Mouse (Mus musculus) left cerebral cortex, postnatal 25 days (tissue): ENCODE data around the gene Mcrip2. TPM values are rescaled to one million over a fixed set of nuclear protein-coding genes. Genes with fewer than 3 reads are reported as not detected.

Source experiments
- DNase-seq, 2 experiments: peaks; one replicate each; pipeline ENCODE4 v3.0.0; 2022; ENCODE audit warnings: low spot score in 2 of 2, mixed read lengths in 1 of 2
- intact Hi-C: fragments of 180-260 bp; cut with DNase I; formaldehyde crosslinking; loops from one replicate; pipeline ENCODE4 v1.15.1; 2025
- total RNA-seq, 2 experiments: library from RNA; stranded (reverse); gene quantifications; 2 replicates each; pipeline ENCODE4 v1.2.3; 2021

The Mcrip2 gene
- total RNA-seq, 2 experiments from 2014 or later = 21.1 to 22.2 TPM

DNA sequence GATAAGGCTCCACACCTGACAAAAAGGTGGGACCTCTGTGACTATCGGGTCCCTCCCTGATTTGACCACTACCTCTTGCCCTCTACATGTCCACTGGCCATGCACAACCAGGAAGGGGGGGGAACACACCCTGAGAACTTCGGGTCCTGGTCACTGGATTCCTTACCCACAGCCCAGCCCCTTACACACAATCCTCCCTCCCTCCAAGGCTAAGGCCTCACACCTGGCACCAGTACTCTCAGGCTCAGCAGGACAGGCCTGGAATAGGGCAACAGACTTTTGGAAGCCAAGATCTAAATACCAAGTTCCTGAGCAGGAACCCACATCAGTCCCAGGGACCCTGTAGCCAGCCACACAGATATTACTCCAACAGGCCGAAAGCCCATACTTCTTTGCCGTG lies 29.7 kb downstream of the Mcrip2 start:
- intact Hi-C loops = no loop called here

GRCm38 (mm10) chr17:25837533-25837932 lies 31.0 kb downstream of the Mcrip2 start:
- DNase-seq = peak; percentile 26 to 52
- intact Hi-C loops = no loop called here

More for the DNA sequence above, 29.7 kb downstream of the Mcrip2 start:
- no peak for DNase-seq

- intact Hi-C loops = no loop called here
- DNase-seq = peak; percentile 87 to 94
Observed at GRCm38 (mm10) chr17:25837076-25837410, 31.5 kb downstream of the Mcrip2 start, which contains the start of gene Rhbdl1. Gene Rhbdl1, minus strand, starts transcription at chr17:25837295.

- DNase-seq = no peak
- intact Hi-C loops = no loop called here
Observed at GRCm38 (mm10) chr17:25836397-25837075, 32.0 kb downstream of the Mcrip2 start.

DNA sequence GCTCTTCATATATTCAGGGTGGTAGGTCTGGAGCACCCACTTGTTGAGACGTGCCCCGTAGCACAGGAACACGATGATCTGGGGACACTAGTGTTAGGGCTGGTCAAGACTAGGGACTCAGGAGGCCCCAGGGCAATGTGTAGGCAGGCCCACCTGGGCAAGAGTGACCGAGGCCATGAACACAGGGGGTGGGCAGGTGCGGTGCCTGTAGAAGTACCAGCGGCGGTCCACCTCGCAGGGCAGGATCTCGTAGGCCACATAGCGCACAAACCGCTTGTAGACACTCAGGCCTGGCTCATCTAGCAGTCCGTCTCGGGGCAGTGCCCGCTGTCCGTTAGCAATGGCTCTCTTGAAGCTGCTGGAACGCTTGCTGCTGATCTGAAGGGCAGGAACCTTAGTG lies 32.7 kb downstream of the Mcrip2 start:
- no peak for DNase-seq
- intact Hi-C loops = no loop called here

DNA sequence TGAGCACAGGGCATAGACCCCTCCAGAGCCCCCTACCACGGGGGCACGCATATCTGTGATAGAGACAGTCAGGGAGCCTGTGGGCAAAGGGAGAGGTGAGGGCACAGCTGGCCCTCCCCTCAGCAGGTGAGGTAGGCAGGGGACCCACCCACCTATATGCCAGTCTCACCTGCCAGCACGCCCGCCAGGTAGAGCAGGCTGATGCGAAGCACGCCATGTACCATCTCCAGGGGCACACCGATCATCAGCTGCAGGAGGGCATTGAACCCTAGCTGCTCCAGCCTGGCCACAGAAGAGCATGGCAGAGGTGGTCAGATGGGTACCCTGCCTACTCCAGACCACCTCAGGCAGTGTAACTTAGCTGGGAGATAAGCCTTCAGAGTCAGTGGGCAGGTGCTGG lies 33.3 kb downstream of the Mcrip2 start:
- no peak for DNase-seq

DNA sequence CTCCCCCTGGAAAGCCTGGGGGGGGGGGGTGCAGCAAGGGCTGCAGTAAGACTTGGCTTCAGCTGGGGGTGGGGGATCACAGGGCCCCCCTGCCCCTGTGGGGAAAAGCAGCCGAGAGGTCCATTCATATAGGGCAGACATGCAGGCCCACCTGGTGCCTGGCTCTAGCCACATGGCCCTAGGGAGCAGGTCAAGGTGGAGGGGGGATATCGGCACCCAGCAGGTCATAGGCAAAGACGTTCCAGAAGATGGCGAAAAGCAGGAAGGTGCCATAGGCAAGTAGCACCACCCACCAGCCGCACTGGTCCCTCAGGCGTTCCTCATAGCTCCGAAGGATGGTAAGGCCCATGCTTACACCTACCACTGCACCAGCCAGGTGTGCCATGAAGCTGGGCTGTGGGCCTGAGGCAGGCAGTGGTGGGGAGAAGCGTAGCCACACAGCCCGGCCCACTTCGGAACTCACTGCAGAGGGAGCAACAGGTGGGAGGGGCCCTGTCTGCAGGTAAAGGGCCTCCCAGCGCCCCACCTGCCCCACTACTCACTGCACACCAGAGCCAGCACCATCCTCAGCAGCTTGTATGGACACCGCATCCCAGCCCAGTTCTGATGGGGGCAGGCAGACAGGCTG lies 33.9 kb downstream of the Mcrip2 start:
- DNase-seq = no peak
- intact Hi-C loops = no loop called here

More for the DNA sequence above, 33.3 kb downstream of the Mcrip2 start:
- intact Hi-C loops = no loop called here

- intact Hi-C loops = no loop called here
- no peak for DNase-seq
Observed at GRCm38 (mm10) chr17:25833961-25834594, 34.5 kb downstream of the Mcrip2 start.

DNA sequence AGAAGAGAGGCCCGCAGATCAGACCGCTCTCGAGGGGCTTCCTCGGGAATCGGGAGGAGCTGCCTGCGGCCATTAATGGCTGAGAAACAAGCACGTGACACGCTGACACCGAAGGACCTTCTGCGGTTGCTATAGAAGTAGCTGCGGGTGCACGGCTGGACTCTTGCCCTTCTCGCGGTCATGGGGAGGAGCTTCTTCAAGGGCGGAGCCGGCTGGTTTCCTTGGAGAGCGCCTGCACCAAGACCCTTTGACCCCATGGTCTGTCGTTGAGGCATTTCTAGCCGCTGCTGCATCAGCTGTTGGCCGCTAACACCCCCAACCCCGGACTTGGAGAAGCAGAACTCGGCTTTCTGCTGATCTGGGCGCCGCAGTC lies 35.3 kb downstream of the Mcrip2 start, which contains the start of gene Stub1:
Stub1 (minus strand) TSS at position 114 of the 373 bp plus-strand sequence.
- peak; percentile 85 to 90 for DNase-seq
- intact Hi-C loops = no loop called here

DNA sequence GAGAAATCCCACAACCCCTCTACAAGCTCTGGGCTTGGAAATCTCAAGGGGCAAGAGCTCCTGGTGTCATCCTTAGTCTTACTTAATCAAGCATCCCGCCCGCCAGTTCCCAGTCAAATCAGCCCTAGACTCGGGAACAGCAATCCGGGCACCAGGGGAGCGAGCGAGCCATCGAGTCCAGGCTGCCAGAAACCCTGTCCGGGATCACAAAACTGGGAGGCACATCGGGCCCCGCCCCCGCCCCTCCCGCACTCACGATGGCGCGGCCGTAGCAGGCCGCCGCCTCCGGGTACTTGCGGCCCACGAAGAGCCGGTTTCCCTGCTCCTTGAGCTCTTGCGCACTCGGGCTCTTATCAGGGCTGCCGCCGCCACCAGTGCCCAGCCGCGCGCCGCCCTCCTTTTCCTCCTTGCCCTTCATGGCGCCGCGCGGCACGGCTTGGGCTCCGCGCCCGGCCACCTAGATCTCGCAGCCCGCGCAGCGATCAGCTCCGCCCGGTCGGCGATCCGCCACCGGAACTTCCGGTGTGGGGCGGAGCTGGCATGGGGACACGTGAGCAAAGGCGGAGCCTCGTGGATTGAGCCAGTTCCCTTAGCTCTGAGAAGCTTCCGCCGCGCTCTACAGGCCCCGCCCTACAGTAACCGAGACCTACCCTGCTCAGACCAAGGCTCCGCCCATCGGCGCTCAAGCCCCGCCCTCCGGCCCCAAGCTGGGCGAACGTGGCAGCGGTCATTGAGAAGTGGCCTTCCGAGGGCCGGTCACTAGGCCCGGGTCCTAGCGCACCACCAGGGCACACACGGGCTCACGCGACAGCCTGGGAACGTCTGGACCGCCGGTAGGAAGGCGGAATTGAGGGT lies 35.9 kb downstream of the Mcrip2 start:
- intact Hi-C loops = no loop called here
- peak; percentile 98 to 99 for DNase-seq

DNA sequence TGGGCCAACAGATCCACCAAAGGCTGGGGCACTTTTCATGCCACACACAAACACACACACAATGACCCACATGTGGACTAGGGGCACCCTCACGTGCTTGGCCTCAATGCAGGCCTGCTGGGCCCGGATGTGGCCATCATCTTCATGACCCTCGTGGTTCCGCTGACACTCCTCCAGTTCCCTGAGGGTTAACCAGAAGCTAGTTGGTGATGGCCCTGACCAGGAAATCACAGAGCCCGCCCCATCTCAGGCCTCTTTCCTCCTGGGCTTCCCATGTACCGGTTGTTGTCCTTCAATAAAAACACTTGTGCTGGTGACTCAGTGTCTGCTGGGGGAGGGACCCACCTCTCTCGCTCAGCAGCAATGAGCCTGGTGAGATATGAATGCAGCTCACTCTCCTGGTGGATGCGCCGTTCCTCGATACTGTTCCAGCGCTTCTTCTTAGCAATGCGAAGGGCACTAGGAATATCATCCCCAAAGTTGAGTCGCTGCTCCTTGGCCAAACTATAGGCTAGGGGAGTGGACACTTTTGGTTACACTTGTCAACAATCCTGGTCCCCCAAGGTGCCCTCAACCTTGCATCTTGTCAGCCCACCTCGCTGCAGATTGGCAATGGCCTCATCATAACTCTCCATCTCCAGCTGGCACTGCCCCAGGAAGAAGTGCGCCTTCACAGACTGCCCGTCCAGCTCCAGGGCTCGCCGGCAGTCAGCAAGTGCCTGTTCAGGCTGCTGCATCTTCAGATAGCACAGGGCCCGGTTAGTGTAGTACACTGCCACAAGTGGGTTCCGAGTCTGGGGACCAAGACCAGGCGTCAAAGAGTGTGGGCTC lies 36.9 kb downstream of the Mcrip2 start:
- intact Hi-C loops = no loop called here
- DNase-seq = no peak

- intact Hi-C loops = no loop called here
- DNase-seq = no peak
Observed at GRCm38 (mm10) chr17:25830806-25831431, 37.6 kb downstream of the Mcrip2 start.

- intact Hi-C loops = no loop called here
- no peak for DNase-seq
Observed at GRCm38 (mm10) chr17:25830200-25830753, 38.3 kb downstream of the Mcrip2 start.

DNA sequence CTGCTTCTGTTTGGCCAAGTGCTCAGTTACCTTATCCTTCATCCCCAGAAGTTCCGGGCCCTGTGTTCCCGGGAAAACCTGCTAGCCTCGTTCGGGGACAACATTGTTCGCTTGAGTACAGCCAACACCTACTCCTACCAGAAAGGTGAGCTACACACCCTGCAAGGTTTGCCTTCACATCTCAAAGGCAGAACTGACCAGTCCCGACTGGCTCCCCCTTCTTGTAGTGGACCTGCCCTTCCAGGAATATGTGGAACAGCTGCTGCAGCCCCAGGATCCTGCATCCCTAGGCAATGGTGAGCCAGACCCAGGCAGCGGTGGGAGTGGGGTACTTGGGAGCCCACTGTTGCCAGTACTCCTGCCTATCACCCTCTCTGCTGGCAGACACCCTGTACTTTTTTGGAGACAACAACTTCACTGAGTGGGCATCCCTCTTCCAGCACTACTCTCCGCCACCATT lies 39.0 kb downstream of the Mcrip2 start:
- intact Hi-C loops = no loop called here
- DNase-seq = no peak

DNA sequence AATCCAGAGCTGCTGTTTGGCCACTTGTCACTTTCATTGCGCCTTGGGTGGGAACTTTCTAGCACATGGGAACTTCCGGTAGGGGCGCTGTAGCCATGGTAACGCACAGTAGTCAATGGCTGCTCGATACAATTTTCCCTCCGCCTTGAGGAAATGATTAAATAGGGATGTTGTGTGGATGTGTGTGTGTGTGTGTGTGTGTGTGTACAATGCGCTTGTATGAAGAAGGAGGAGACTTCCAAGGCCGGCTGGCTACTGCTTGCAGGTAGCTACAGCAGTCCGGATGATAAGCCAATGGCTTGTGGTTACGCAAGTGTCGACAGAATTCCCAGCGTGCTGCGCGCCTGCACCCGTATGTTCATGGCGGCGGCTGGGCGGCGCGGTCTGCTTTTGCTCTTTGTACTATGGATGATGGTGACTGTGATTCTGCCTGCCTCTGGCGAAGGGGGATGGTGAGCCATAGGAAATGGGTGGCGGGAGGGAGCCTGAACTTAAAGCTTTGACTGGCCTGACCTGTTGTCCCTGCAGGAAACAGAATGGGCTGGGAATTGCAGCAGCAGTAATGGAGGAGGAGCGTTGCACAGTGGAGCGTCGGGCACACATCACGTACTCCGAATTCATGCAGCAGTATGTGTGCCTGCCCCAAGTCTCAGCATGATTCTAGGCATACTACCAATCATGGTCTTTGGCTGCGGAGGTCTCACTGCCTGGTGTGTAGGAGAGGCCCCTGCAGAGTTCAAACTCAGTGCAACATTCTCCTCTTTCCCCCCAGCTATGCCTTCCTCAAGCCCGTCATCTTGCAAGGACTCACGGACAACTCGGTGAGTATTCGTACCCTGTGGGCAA lies 39.6 kb downstream of the Mcrip2 start, which contains the start of gene Jmjd8:
Jmjd8 (plus strand) TSS at position 156 of the 846 bp plus-strand sequence.
- intact Hi-C loops = no loop called here

DNA sequence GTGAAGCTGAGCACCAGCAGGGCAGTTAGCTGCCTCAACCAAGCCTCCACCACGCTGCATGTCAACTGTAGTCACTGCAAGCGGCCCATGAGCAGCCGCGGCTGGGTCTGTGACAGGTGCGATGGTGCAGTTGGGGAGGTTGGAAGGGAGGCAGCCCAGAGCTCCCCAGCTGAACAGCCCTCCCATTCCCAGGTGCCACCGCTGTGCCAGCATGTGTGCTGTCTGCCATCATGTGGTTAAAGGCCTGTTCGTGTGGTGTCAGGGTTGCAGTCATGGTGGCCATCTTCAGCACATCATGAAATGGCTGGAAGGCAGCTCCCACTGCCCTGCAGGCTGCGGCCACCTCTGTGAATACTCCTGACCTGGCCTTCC lies 40.4 kb downstream of the Mcrip2 start:
- intact Hi-C loops = no loop called here
- no peak for DNase-seq

More for the DNA sequence above, 39.6 kb downstream of the Mcrip2 start, which contains the start of gene Jmjd8:
- DNase-seq = peak; percentile 90 to 92

GRCm38 (mm10) chr17:25827546-25828222 lies 40.9 kb downstream of the Mcrip2 start:
- no peak for DNase-seq
- intact Hi-C loops = no loop called here
